In genomic region chr19:6922901-6923735, GRCm38 (mm10) we compare ENCODE assay signal across 10 mouse cellular contexts. TPM values are rescaled to one million over a fixed set of nuclear protein-coding genes. Genes with fewer than 3 reads are reported as not detected.
DNase-seq lines count a peak whose midpoint lies in the region; ATAC-seq and TF ChIP-seq lines count a peak whose summit lies in the region.
"Had no signal": no experiment of that assay in that cellular context is flagged by ENCODE, and none has a peak within 500 bp of the region (broad histone marks: within the 10 kb centered on the region; RNA-seq: fewer than 3 reads in every experiment).

No protein-coding gene starts in this region.

- no peaks in the 10 kb centered on the region for H3K9me3 ChIP-seq in forebrain, embryonic 13.5 days (replicated peaks)
- no peaks in the 10 kb centered on the region for H3K9me3 ChIP-seq in forebrain, postnatal 0 days (ENCODE audit: low read length)
- H3K9me3 ChIP-seq in lung, embryonic 15.5 days, result no peaks in the 10 kb centered on the region
- no peaks in the 10 kb centered on the region for H3K9me3 ChIP-seq in hindbrain, embryonic 14.5 days (ENCODE audit: control insufficient read depth, low read length)

- H3K36me3 ChIP-seq in forebrain, embryonic 13.5 days (ENCODE audit: poor library complexity, severe bottlenecking), result no peaks in the 10 kb centered on the region
- peaks cover 4% of the 10 kb centered on the region; the same call in 1 of the 2 replicates for H3K36me3 ChIP-seq in forebrain, postnatal 0 days (ENCODE audit: insufficient read depth)
- no peaks in the 10 kb centered on the region for H3K36me3 ChIP-seq in lung, embryonic 15.5 days
- no peaks in the 10 kb centered on the region for H3K36me3 ChIP-seq in hindbrain, embryonic 14.5 days (replicated peaks; ENCODE audit: control insufficient read depth, insufficient read depth)
- no peaks in the 10 kb centered on the region for H3K36me3 ChIP-seq in myocyte (ENCODE audit: control insufficient read depth, insufficient read depth)

- WGBS in forebrain, embryonic 13.5 days, result 66% methylated on average over 6 of the region's 6 CpGs
- WGBS in forebrain, postnatal 0 days, result 64% methylated on average over 6 of the region's 6 CpGs
- 68% methylated on average over 6 of the region's 6 CpGs for WGBS in lung, embryonic 15.5 days
- 71% methylated on average over 6 of the region's 6 CpGs for WGBS in lung, adult 2 months
- WGBS in hindbrain, embryonic 14.5 days, result 65% methylated on average over 6 of the region's 6 CpGs

- peaks cover 58% of the 10 kb centered on the region for H3K27me3 ChIP-seq in forebrain, embryonic 13.5 days
- peaks cover 49% of the 10 kb centered on the region for H3K27me3 ChIP-seq in forebrain, postnatal 0 days (ENCODE audit: insufficient read depth, low read length)
- H3K27me3 ChIP-seq in lung, embryonic 15.5 days, result peaks cover 56% of the 10 kb centered on the region
- H3K27me3 ChIP-seq in hindbrain, embryonic 14.5 days (ENCODE audit: control insufficient read depth, insufficient read depth, low read length), result peaks cover 58% of the 10 kb centered on the region
- H3K27me3 ChIP-seq in myocyte (ENCODE audit: control insufficient read depth, insufficient read depth, insufficient read length), result no peaks in the 10 kb centered on the region

- H3K4me1 ChIP-seq in forebrain, embryonic 13.5 days, result peaks cover 39% of the 10 kb centered on the region
- peaks cover 10% of the 10 kb centered on the region for H3K4me1 ChIP-seq in forebrain, postnatal 0 days (ENCODE audit: insufficient read depth)
- H3K4me1 ChIP-seq in lung, embryonic 15.5 days, result peaks cover 42% of the 10 kb centered on the region
- H3K4me1 ChIP-seq in lung, adult 2 months (ENCODE audit: control insufficient read depth, insufficient read depth, low read length), result peaks cover 13% of the 10 kb centered on the region
- H3K4me1 ChIP-seq in hindbrain, embryonic 14.5 days (replicated peaks; ENCODE audit: control insufficient read depth, insufficient read depth, low read length), result peaks cover 25% of the 10 kb centered on the region

- H3K9ac ChIP-seq in forebrain, embryonic 13.5 days, result no peak overlapping the region
- H3K9ac ChIP-seq in forebrain, postnatal 0 days, result no peak overlapping the region
- no peak overlapping the region for H3K9ac ChIP-seq in lung, embryonic 15.5 days
- peak overlapping the region; percentile 94; the same call in 1 of the 2 replicates for H3K9ac ChIP-seq in hindbrain, embryonic 14.5 days

- no peak for ATAC-seq in forebrain, embryonic 13.5 days
- no peak for ATAC-seq in forebrain, postnatal 0 days
- ATAC-seq in lung, embryonic 15.5 days (ENCODE audit: borderline replicate concordance, extremely low read depth, low FRiP score, low TSS enrichment), result no peak
- no peak for ATAC-seq in hindbrain, embryonic 14.5 days (ENCODE audit: low FRiP score)

- H3K4me2 ChIP-seq in forebrain, embryonic 13.5 days, result peak overlapping the region; percentile 90
- no peak overlapping the region for H3K4me2 ChIP-seq in forebrain, postnatal 0 days (ENCODE audit: low read depth)
- peak overlapping the region; percentile 76 for H3K4me2 ChIP-seq in lung, embryonic 15.5 days
- peak overlapping the region; percentile 97 for H3K4me2 ChIP-seq in hindbrain, embryonic 14.5 days (replicated peaks)
- H3K4me2 ChIP-seq in myocyte (ENCODE audit: low read depth), result peak overlapping the region; percentile 97

- H3ac ChIP-seq in myocyte (ENCODE audit: control insufficient read depth, insufficient read length), result no peak overlapping the region

- no peak for DNase-seq in forebrain, postnatal 0 days
- DNase-seq in lung, adult 2 months, result no peak
- DNase-seq in hindbrain, embryonic 14.5 days (ENCODE audit: low spot score), result no peak
- no peak for DNase-seq in right cerebral cortex, postnatal 4 days
- no peak for DNase-seq in gastrocnemius, postnatal 10 days
- DNase-seq: adrenal gland, adult 2 months had no signal

- no peak overlapping the region for H3K27ac ChIP-seq in forebrain, embryonic 13.5 days
- H3K27ac ChIP-seq in forebrain, postnatal 0 days (ENCODE audit: low read depth, low read length), result no peak overlapping the region
- H3K27ac ChIP-seq in lung, embryonic 15.5 days, result no peak overlapping the region
- H3K27ac ChIP-seq in hindbrain, embryonic 14.5 days, result no peak overlapping the region

- H3K79me2 ChIP-seq in myocyte (ENCODE audit: control insufficient read depth, insufficient read depth), result peaks cover 23% of the 10 kb centered on the region

- H3K4me3 ChIP-seq in forebrain, embryonic 13.5 days, result no peak overlapping the region
- H3K4me3 ChIP-seq in forebrain, postnatal 0 days (ENCODE audit: low read depth, low read length), result no peak overlapping the region
- peak overlapping the region; percentile 82 for H3K4me3 ChIP-seq in lung, embryonic 15.5 days
- no peak overlapping the region for H3K4me3 ChIP-seq in lung, adult 2 months (replicated peaks; ENCODE audit: extremely low read depth, low read depth, low read length)
- H3K4me3 ChIP-seq in hindbrain, embryonic 14.5 days (replicated peaks; ENCODE audit: low read length), result no peak overlapping the region
- peak overlapping the region; percentile 56 for H3K4me3 ChIP-seq in myocyte

- TF ChIP-seq POLR2A in lung, adult 2 months (IDR thresholded peaks at IDR 0.05; ENCODE audit: borderline replicate concordance, extremely low read depth, low read depth, low read length), result no peak
- no peak for TF ChIP-seq POLR2A in myocyte (IDR thresholded peaks at IDR 0.05; ENCODE audit: insufficient read length, low read depth)

- TF ChIP-seq CTCF in forebrain, postnatal 0 days (IDR thresholded peaks at IDR 0.05; ENCODE audit: low read depth), result no peak
- TF ChIP-seq CTCF in lung, adult 2 months (IDR thresholded peaks at IDR 0.05; ENCODE audit: insufficient read depth, low read length), result no peak

TF ChIP-seq in myocyte, 11 proteins besides CTCF, POLR2A, EP300 and RAD21 (continues in another document):
- TF ChIP-seq MAX (IDR thresholded peaks at IDR 0.05; ENCODE audit: low read depth) (no peak), REST (IDR thresholded peaks at IDR 0.05; ENCODE audit: insufficient read depth, insufficient read length) (no peak), USF1 (IDR thresholded peaks at IDR 0.05; ENCODE audit: low read depth) (no peak), TCF3 (IDR thresholded peaks at IDR 0.05; ENCODE audit: insufficient read length, low read depth) (no peak), E2F4 (IDR thresholded peaks at IDR 0.05; ENCODE audit: insufficient read depth) (no peak), TCF12 (IDR thresholded peaks at IDR 0.05; ENCODE audit: insufficient read depth, poor library complexity, severe bottlenecking) (no peak)

RNA-seq across cellular contexts. Expression of gene Esrra, which starts 1.5 kb away (rescaled TPM):
- 15.3 and 15.7 TPM in 2 replicates for polyA plus RNA-seq in forebrain, embryonic 13.5 days (2015; fragmentation: Nextera tagmentation; extraction: Ambion mirVana)
- 42.6 and 43.0 TPM in 2 replicates for total RNA-seq in forebrain, postnatal 0 days (2014; rRNA removed)
- polyA plus RNA-seq in forebrain, postnatal 0 days (2015; fragmentation: Nextera tagmentation; extraction: Ambion mirVana), result 6.4 and 8.4 TPM in 2 replicates
- 9.3 and 9.5 TPM in 2 replicates for polyA plus RNA-seq in lung, embryonic 15.5 days (2015; fragmentation: Nextera tagmentation; extraction: Ambion mirVana)
- 42.9 and 43.8 TPM in 2 replicates for polyA plus RNA-seq in lung, adult 2 months (2012; rRNA removed)
- polyA plus RNA-seq in hindbrain, embryonic 14.5 days (2014; fragmentation: Nextera tagmentation; extraction: Ambion mirVana), result 6.2 and 7.3 TPM in 2 replicates
- 52.7 TPM for polyA plus RNA-seq in myocyte (2012; fragmentation: generic; extraction: Trizol)
- 10 to 100 TPM; 45.8 to 45.9 TPM for total RNA-seq in gastrocnemius, postnatal 10 days (2021)

RNA-seq across cellular contexts. Expression of gene Catsperz, which starts 2.1 kb away (rescaled TPM):
- 0.74 TPM in 1 of 2 replicates, not detected in the other for polyA plus RNA-seq in forebrain, embryonic 13.5 days (2015; fragmentation: Nextera tagmentation; extraction: Ambion mirVana)
- total RNA-seq in forebrain, postnatal 0 days (2014; rRNA removed), result 0.71 and 1.6 TPM in 2 replicates
- 1.2 and 2.4 TPM in 2 replicates for polyA plus RNA-seq in forebrain, postnatal 0 days (2015; fragmentation: Nextera tagmentation; extraction: Ambion mirVana)
- 2.5 and 3.4 TPM in 2 replicates for polyA plus RNA-seq in lung, embryonic 15.5 days (2015; fragmentation: Nextera tagmentation; extraction: Ambion mirVana)
- polyA plus RNA-seq in lung, adult 2 months (2012; rRNA removed), result 0.16 and 0.49 TPM in 2 replicates
- polyA plus RNA-seq in hindbrain, embryonic 14.5 days (2014; fragmentation: Nextera tagmentation; extraction: Ambion mirVana), result 1.7 and 2.3 TPM in 2 replicates
- 0.28 TPM for polyA plus RNA-seq in myocyte (2012; fragmentation: generic; extraction: Trizol)
- not detected for total RNA-seq in gastrocnemius, postnatal 10 days (2021)
- total RNA-seq: liver, adult 2 months had no signal
- polyA plus RNA-seq: adrenal gland, adult 2 months; liver, adult 2 months had no signal

RNA-seq across cellular contexts. Expression of gene Kcnk4, which starts 11.2 kb away (rescaled TPM):
- polyA plus RNA-seq in forebrain, embryonic 13.5 days (2015; fragmentation: Nextera tagmentation; extraction: Ambion mirVana), result 0.25 TPM in 1 of 2 replicates, not detected in the other
- total RNA-seq in forebrain, postnatal 0 days (2014; rRNA removed), result 8.8 and 12.7 TPM in 2 replicates
- 8.6 and 8.7 TPM in 2 replicates for polyA plus RNA-seq in forebrain, postnatal 0 days (2015; fragmentation: Nextera tagmentation; extraction: Ambion mirVana)
- 0.13 and 0.22 TPM in 2 replicates for polyA plus RNA-seq in lung, embryonic 15.5 days (2015; fragmentation: Nextera tagmentation; extraction: Ambion mirVana)
- 0.17 TPM in 1 of 2 replicates, not detected in the other for polyA plus RNA-seq in lung, adult 2 months (2012; rRNA removed)
- 8.5 and 10.9 TPM in 2 replicates for polyA plus RNA-seq in hindbrain, embryonic 14.5 days (2014; fragmentation: Nextera tagmentation; extraction: Ambion mirVana)
- 0.12 TPM for polyA plus RNA-seq in myocyte (2012; fragmentation: generic; extraction: Trizol)
- not detected for total RNA-seq in gastrocnemius, postnatal 10 days (2021)
- total RNA-seq: liver, adult 2 months had no signal
- polyA plus RNA-seq: adrenal gland, adult 2 months had no signal

RNA-seq across cellular contexts. Expression of gene Prdx5, which starts 13.2 kb away (rescaled TPM):
- 186 and 201 TPM in 2 replicates for polyA plus RNA-seq in forebrain, embryonic 13.5 days (2015; fragmentation: Nextera tagmentation; extraction: Ambion mirVana)
- 182 and 199 TPM in 2 replicates for total RNA-seq in forebrain, postnatal 0 days (2014; rRNA removed)
- polyA plus RNA-seq in forebrain, postnatal 0 days (2015; fragmentation: Nextera tagmentation; extraction: Ambion mirVana), result 424 and 467 TPM in 2 replicates
- 245 and 260 TPM in 2 replicates for polyA plus RNA-seq in lung, embryonic 15.5 days (2015; fragmentation: Nextera tagmentation; extraction: Ambion mirVana)
- polyA plus RNA-seq in lung, adult 2 months (2012; rRNA removed), result 110 and 148 TPM in 2 replicates
- 291 and 300 TPM in 2 replicates for polyA plus RNA-seq in hindbrain, embryonic 14.5 days (2014; fragmentation: Nextera tagmentation; extraction: Ambion mirVana)
- polyA plus RNA-seq in myocyte (2012; fragmentation: generic; extraction: Trizol), result 276 TPM
- total RNA-seq in gastrocnemius, postnatal 10 days (2021), result 100 to 1,000 TPM; 150 to 152 TPM

RNA-seq across cellular contexts. Expression of gene Trmt112, which starts 13.6 kb away (rescaled TPM):
- 141 and 167 TPM in 2 replicates for polyA plus RNA-seq in forebrain, embryonic 13.5 days (2015; fragmentation: Nextera tagmentation; extraction: Ambion mirVana)
- total RNA-seq in forebrain, postnatal 0 days (2014; rRNA removed), result 52.3 and 69.6 TPM in 2 replicates
- 102 and 103 TPM in 2 replicates for polyA plus RNA-seq in forebrain, postnatal 0 days (2015; fragmentation: Nextera tagmentation; extraction: Ambion mirVana)
- 137 and 153 TPM in 2 replicates for polyA plus RNA-seq in lung, embryonic 15.5 days (2015; fragmentation: Nextera tagmentation; extraction: Ambion mirVana)
- 115 and 120 TPM in 2 replicates for polyA plus RNA-seq in lung, adult 2 months (2012; rRNA removed)
- 107 and 118 TPM in 2 replicates for polyA plus RNA-seq in hindbrain, embryonic 14.5 days (2014; fragmentation: Nextera tagmentation; extraction: Ambion mirVana)
- polyA plus RNA-seq in myocyte (2012; fragmentation: generic; extraction: Trizol), result 281 TPM
- 10 to 100 TPM; 45.2 to 48.1 TPM for total RNA-seq in gastrocnemius, postnatal 10 days (2021)

Comparison
In these comparisons a context has a peak if more than half of its experiments do, and no peak if none do; other contexts are left out.
1. H3K4me3 ChIP-seq: peak in lung, embryonic 15.5 days (single experiment) and myocyte (single experiment); none in forebrain, embryonic 13.5 days (single experiment), forebrain, postnatal 0 days (single experiment), lung, adult 2 months (single experiment) and hindbrain, embryonic 14.5 days (single experiment).